Mouse (Mus musculus): ENCODE data around the gene Rtn4rl1. TPM values are rescaled to one million over a fixed set of nuclear protein-coding genes. Genes with fewer than 3 reads are reported as not detected.
A peak's percentile ranks its signal among the peaks of the same experiment; 100 is the strongest.

The Rtn4rl1 gene
- polyA plus RNA-seq, 1 experiment from 2014 or later: 1.4 TPM

GRCm38 (mm10) chr11:75308650-75309049, 115.1 kb downstream of the Rtn4rl1 start:
- H3K4me1 ChIP-seq (ENCODE audit: control insufficient read depth, insufficient read depth, low read length): no peaks in the 10 kb centered on the region
- no peak overlapping the region for H3K4me3 ChIP-seq (replicated peaks; ENCODE audit: low read length)
- no peaks in the 10 kb centered on the region for H3K27me3 ChIP-seq (ENCODE audit: control insufficient read depth, insufficient read depth, low read length)
- H3K4me2 ChIP-seq (ENCODE audit: low read depth, low read length): no peak overlapping the region
- no peaks in the 10 kb centered on the region for H3K9me3 ChIP-seq (replicated peaks; ENCODE audit: control insufficient read depth, low read length)
- WGBS: 79% methylated on average over 4 of the region's 4 CpGs
- no peak overlapping the region for H3K9ac ChIP-seq (ENCODE audit: low read length)
- peaks cover 28% of the 10 kb centered on the region; the same call in 1 of the 2 replicates for H3K36me3 ChIP-seq (ENCODE audit: control insufficient read depth, insufficient read depth, low read length)
- no peak overlapping the region for H3K27ac ChIP-seq (ENCODE audit: low read length)
- no peak for ATAC-seq (ENCODE audit: insufficient read depth, low FRiP score)

DNA sequence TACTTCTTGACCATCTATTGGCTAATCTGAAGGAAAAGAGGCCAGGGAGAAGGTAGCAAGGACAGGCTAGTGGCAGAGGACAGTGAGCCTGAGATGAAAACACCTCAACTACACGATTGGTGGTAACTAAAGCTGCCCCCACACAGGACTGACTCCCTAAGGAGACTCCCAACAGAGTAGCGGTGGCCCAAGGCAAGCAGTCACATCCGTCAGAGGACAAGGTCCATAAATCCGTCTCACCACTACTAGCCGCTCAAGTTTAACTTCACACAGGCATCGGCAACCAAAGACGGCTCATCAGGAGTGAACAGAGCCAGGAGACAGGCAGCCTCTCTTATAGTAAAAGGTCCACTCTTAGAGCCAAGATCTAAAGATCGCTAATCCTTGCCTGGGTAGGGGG, 117.2 kb downstream of the Rtn4rl1 start:
- Histone ChIP-seq H3K27me3 (ENCODE audit: control insufficient read depth, insufficient read depth, low read length) (no peaks in the 10 kb centered on the region), H3K9me3 (replicated peaks; ENCODE audit: control insufficient read depth, low read length) (no peaks in the 10 kb centered on the region), H3K4me2 (ENCODE audit: low read depth, low read length) (no peak overlapping the region), H3K36me3 (ENCODE audit: control insufficient read depth, insufficient read depth, low read length) (peaks cover 27% of the 10 kb centered on the region), H3K9ac (ENCODE audit: low read length) (no peak overlapping the region), H3K4me3 (replicated peaks; ENCODE audit: low read length) (no peak overlapping the region), H3K27ac (ENCODE audit: low read length) (no peak overlapping the region), H3K4me1 (ENCODE audit: control insufficient read depth, insufficient read depth, low read length) (no peaks in the 10 kb centered on the region)
- 86% methylated on average over 8 of the region's 8 CpGs for WGBS
- ATAC-seq (ENCODE audit: insufficient read depth, low FRiP score): no peak

GRCm38 (mm10) chr11:75311751-75312150, 118.2 kb downstream of the Rtn4rl1 start:
- peaks cover 19% of the 10 kb centered on the region for H3K36me3 ChIP-seq (ENCODE audit: control insufficient read depth, insufficient read depth, low read length)
- WGBS: 87% methylated on average over 6 of the region's 6 CpGs
- ATAC-seq (ENCODE audit: insufficient read depth, low FRiP score): no peak

GRCm38 (mm10) chr11:75313834-75314233, 120.3 kb downstream of the Rtn4rl1 start:
- H3K9ac ChIP-seq (ENCODE audit: low read length): no peak overlapping the region
- ATAC-seq (ENCODE audit: insufficient read depth, low FRiP score): no peak
- no peak overlapping the region for H3K4me2 ChIP-seq (ENCODE audit: low read depth, low read length)
- 86% methylated on average over 8 of the region's 8 CpGs for WGBS
- no peak overlapping the region for H3K27ac ChIP-seq (ENCODE audit: low read length)
- no peaks in the 10 kb centered on the region for H3K27me3 ChIP-seq (ENCODE audit: control insufficient read depth, insufficient read depth, low read length)
- H3K4me1 ChIP-seq (ENCODE audit: control insufficient read depth, insufficient read depth, low read length): 0 out of 2 replicates have a peak, but pooled peaks cover 5% of the 10 kb centered on the region
- peaks cover 11% of the 10 kb centered on the region for H3K36me3 ChIP-seq (ENCODE audit: control insufficient read depth, insufficient read depth, low read length)
- H3K9me3 ChIP-seq (replicated peaks; ENCODE audit: control insufficient read depth, low read length): no peaks in the 10 kb centered on the region
- H3K4me3 ChIP-seq (replicated peaks; ENCODE audit: low read length): no peak overlapping the region

More at GRCm38 (mm10) chr11:75311751-75312150, 118.2 kb downstream of the Rtn4rl1 start:
- Histone ChIP-seq H3K9me3 (replicated peaks; ENCODE audit: control insufficient read depth, low read length) (no peaks in the 10 kb centered on the region), H3K4me3 (replicated peaks; ENCODE audit: low read length) (no peak overlapping the region), H3K4me2 (ENCODE audit: low read depth, low read length) (no peak overlapping the region), H3K4me1 (ENCODE audit: control insufficient read depth, insufficient read depth, low read length) (no peaks in the 10 kb centered on the region), H3K9ac (ENCODE audit: low read length) (no peak overlapping the region), H3K27me3 (ENCODE audit: control insufficient read depth, insufficient read depth, low read length) (no peaks in the 10 kb centered on the region), H3K27ac (ENCODE audit: low read length) (no peak overlapping the region)

MicroRNA genes within 50 kb of the gene (microRNA counts, 519-probe panel; counts per million panel counts)
- 2,771 counts per million, percentile 63 among the panel's probes with 10 or more counts for microRNA mmu-miR-132
- microRNA mmu-miR-212: not detected

Small RNA genes within 50 kb of the gene (microRNA-seq; reads per million reads assigned to microRNA genes)
- 326 reads per million, percentile 67 among the genes with 10 or more reads in this experiment for gene Mir132
- 26.8 reads per million, percentile 42 among the genes with 10 or more reads in this experiment for gene Mir212

Other genes with a start within 250 kb of the Rtn4rl1 start
- 5.1 and 5.9 TPM in 2 replicates for gene Hic1, start 24.3 kb upstream of the Rtn4rl1 start, polyA plus RNA-seq (2015; fragmentation: Nextera tagmentation; extraction: Ambion mirVana)
- gene Ovca2, start 14.9 kb upstream of the Rtn4rl1 start, polyA plus RNA-seq (2015; fragmentation: Nextera tagmentation; extraction: Ambion mirVana): 19.4 and 23.2 TPM in 2 replicates
- 20.6 and 20.7 TPM in 2 replicates for gene Dph1, start 2.5 kb upstream of the Rtn4rl1 start, polyA plus RNA-seq (2015; fragmentation: Nextera tagmentation; extraction: Ambion mirVana)
- gene Rpa1, start 154.5 kb downstream of the Rtn4rl1 start, polyA plus RNA-seq (2015; fragmentation: Nextera tagmentation; extraction: Ambion mirVana): 111 and 112 TPM in 2 replicates
- gene Smyd4, start 154.7 kb downstream of the Rtn4rl1 start, polyA plus RNA-seq (2015; fragmentation: Nextera tagmentation; extraction: Ambion mirVana): 8.1 and 9.8 TPM in 2 replicates
- gene Serpinf1, start 228.9 kb downstream of the Rtn4rl1 start, polyA plus RNA-seq (2015; fragmentation: Nextera tagmentation; extraction: Ambion mirVana): 60.2 and 72.8 TPM in 2 replicates
- gene Serpinf2, start 245.8 kb downstream of the Rtn4rl1 start, polyA plus RNA-seq (2015; fragmentation: Nextera tagmentation; extraction: Ambion mirVana): 65.3 and 68.3 TPM in 2 replicates

All from stomach, embryonic 16.5 days (tissue).